Mouse (Mus musculus): ENCODE results near the gene Spdef.

The Spdef gene

DNA sequence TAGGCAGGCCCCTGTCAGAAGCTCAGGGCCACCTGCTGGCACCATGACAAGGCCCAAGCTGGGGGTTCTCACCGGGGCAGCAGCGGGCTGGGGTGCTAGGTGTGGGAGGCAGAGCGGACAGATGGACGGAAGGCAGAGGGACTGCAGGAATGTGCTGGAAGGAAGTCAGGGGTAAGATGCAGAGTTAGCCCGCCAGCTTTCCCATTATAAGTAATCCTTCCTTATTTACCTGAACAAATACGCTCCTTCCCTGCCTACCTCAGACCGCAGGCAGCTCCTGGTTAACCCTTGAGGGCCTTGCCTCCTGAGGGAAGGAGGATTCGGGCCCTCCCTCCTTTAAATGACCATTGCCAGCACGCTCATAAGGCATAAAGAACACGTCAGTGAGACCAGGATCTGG, at the start of gene Spdef:
TSS of gene Spdef (minus strand) at position 186 of the 400 bp plus-strand sequence.
- DNase-seq: no peak

DNA sequence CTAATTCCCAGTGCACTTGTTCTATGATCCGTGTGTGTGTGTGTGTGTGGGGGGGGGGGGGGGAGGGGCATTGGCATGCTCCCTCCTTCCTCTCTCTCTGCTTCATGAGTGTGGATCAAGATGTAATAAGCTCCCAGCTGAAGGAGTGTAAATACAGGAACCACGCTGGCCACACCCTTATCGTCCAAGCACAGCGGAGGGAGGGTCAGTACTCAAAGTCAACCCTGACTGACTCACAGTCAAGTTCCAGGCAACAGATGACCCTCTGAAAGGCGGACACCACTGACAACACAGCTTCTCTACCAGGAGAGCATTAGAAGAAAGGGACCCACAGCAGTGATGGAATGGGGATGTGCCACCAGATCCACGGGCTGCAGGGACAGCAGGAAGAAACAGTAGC, 49.1 kb upstream of the Spdef start:
- no peak for DNase-seq

DNA sequence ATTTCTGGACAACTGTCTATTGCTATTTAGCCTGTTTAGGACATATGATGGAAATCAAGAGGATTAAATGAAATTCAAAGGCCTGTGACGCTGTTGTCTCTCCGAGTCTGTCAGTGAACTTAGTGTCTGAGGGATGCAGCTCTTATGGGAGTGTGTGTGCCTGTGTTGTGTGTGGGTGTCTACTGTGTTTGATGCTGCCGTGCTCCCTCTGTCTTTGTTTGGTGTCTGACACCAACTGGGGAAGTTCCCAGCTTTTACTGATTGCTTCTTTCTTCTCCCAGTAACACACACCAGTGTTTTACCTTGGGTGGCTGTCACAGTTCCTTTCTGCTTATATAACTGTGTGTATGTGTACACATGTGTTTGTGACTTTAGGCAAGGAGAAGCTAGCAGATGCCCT, 45.4 kb upstream of the Spdef start:
- DNase-seq: no peak

DNA sequence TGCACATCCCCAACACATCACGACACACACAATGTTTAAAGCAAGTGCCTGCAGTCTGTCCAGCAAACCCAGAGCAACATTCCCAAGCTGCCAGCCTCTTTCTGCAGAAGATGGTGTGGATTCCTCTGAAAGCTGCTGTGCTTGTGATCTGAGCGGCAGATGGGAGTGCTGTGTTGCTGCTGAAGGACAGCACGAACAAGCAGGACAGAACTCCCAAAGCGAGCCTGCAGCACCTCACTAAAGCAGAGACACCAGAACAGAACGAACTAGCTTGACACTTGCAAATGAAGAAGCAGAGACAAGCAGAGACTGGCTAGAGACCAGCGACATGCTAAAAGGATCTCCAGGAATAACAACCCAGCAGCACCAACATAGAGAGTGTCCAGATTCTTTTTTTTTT, 42.9 kb upstream of the Spdef start:
- DNase-seq: no peak

DNA sequence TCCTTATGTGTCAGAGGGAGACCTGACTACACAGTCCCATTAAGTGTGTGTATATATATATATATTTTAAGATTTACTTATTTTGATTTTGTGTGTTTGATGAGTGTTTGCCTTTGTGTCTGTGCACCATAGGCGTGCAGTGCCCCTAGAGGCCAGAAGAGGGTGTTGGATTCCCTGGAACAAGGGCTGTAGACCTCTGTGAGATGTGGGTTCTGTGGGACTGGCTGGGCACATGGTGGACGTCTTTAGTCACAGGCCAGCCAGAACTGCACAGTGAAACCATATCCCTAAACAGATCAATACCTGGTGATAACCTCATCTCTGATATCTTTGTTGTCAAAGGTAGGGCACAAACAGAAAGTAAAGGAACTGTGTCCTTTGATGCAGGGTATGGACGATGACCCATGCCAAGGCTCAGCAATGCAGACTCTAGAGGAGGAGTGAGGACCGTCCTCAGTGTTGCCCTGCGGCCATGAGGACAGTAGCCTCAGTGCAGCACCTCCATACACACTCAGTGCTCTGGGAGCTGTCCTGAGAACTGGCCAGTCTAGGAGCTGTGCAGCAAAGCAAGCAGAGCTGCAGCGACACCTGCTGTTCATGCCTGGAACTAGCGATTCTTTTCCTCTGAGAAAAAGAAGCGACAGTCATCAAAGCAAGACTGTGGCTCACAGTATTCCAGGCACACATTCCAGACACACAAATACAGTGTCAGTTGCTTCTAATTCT, 40.2 kb upstream of the Spdef start:
- DNase-seq: peak; percentile 88

DNA sequence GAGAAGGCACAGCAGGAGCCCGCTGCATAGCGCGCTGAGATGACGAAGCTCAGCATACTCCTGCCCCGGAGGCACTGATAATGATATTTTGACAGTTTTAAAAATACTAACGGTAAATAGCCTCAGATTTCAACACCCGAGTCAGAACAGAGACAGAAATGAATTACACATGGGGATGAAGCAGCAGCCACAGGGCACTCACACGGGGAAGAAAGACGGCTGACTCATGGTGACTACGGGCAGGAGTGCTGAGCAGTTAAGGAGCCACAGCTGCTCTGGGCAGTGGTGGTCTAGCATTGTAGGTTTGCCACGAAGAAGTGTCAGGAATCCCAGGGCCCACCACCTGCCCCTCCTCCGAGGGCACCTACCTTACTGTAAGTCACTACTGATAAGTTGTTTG, 38.8 kb upstream of the Spdef start:
- DNase-seq: no peak

DNA sequence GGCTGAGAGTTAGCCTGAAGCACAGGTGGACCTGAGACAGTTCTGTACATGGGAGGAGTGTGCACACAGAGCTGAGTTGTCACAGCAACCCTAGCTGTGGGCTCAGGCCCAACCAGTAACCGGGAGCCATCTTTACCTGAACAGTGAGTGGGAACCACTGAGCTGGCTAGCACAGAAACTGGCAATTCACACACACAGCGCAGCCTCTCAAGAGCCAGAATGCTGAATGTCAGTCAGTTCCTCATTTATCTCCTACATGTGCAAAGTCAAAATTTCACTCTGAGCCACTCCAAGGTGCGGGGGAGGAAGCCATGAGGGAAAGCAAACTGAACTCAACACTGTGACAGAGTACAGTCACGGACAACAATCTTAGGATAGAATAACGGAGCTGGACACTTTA, 38.4 kb upstream of the Spdef start:
- DNase-seq: no peak

DNA sequence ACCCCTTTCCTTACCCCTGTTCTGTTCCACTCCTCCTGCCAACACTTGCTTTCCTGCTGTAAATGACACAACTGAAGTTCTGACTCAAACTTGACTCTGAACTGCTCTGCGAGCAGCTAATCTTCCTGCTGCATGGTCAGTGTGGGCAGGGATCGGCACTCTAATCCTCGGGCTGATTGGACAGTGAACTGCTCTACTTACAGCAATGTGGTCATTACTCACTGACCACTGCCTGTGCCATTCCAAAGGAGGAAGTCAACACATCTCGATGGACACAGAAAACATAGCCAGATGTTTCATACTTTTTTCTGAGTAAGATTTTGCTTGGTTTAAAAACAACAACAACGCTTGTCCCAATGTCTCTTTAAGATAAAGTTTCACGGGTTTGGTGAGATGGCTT, 36.3 kb upstream of the Spdef start:
- no peak for DNase-seq

DNA sequence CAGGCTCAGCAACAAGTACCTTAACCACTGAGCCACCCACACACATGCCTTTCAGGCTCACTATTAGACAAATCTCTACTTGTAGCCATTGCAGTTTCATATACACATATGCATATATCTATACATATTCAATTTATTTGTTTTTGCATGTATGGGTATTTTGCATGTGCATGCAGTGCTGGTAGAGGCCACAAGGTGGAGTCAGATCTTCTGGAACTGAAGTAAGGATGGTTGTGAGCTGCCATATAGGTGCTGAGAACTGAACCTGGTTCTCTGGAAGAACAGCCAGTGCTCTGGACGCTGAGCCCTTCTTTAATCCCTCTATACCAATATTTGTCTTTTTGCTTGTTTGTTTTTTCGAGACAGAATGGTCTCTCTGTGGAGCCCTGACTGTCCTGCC, 35.7 kb upstream of the Spdef start:
- DNase-seq: no peak

DNA sequence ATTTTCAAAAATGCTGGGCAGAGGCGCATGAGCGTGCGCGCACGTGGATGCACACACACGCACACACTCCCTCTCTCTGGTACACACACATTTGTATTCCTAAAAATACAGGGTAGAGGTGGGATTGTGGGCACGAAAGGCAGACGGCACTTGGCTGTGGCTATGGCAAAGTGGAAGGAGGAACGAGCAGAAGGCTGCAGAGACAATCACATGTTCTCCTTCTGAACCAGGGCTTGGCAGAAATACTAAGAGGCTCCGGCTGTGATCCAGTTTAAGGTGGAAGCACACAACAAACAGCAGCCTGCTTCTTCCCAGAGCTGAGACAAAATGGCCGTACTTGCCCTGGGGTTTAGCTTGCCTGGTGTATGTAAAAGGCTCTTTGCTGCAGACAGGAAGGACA, 34.1 kb upstream of the Spdef start:
- DNase-seq: no peak

DNA sequence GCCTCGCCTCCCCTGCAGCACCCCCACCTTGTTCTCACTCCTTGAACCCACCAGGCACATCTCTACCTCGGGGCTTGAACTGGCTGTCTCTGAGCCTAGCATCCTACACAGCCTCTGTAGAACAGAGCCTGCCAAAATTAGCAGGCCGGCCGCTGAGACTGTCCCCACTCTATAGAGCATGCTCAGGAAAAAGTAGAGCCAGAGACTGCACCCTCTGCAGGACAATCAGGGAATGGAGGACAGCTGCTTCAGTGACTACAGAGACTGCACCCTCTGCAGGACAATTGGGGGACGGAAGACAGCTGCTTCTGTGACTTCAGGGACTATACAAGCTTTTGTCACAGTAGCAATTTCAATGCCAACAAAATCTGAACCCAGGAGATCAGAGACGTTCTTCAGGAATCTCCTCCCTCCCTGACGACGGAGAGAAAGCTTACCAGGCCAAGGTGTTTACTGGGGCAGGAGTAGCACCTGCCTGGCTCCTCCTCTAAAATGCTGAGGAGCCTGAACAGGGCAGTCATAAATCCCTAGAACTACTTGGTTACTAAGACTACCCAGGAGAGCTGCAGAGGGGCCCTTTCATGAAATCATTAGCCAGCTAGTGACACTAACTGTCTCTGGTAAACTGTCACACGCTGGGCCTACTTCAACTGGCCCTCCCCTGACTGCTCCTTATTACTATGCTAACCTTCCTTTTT, 33.0 kb upstream of the Spdef start:
- peak; percentile 97 for DNase-seq

DNA sequence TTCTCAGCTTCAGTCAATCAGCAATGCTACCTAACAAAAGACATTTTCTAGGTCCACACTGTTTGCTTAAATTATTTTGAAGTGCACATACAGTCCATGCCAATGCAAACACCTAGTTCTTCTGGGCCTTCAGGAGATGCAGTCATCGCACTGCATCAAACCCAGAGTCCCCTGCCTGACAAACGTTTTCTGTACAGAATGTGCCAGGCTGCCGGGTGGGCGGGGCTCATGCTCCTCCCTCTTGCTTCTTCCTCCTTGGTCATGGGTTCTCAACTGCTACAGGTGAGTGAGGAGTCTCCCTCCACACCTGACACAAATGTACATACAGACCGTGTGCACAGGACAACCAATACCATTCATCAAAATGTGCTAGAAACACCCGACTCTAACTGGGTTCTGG, 31.4 kb upstream of the Spdef start:
- no peak for DNase-seq

DNA sequence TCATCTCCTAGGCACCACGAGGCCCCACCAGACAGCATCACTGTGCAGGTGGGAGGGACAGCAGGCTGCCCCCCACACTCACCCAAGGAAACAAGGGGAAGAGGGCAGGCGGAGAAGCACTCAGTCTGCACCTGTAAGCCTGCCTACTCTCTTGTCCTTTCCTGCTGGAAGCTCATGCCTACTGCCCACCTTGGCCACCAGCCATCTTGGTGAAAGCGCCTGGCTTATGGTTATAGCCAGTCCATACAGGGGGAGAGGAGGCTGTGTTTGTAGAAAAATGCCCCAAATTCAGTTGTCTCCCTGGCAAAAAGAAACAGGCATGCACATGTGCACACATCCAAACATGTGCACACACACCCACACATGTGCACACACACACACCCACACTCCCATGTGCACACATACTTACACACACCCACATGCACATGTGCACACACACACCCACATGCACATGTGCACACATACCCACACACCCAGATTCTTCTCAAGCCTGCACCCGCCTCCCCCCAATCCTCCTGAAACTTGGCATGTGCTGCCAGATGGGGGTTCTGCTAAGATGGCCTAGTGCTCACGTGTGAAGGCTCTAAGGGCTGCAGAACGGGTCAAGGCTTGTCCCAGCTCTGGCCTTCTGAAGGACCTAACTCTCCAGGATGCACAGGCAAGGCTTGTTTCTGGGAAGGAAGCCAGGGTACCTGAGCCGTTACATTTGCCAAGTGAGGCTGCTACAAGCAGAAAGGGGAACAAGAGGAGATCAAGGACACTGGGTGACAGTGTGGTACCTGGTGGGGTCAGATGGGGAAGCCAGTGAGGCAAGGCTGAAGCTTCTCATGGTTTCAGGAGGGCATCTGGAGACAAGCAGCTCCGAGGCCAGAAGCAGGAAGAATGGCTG, 22.8 kb upstream of the Spdef start:
- peak; percentile 77 for DNase-seq

DNA sequence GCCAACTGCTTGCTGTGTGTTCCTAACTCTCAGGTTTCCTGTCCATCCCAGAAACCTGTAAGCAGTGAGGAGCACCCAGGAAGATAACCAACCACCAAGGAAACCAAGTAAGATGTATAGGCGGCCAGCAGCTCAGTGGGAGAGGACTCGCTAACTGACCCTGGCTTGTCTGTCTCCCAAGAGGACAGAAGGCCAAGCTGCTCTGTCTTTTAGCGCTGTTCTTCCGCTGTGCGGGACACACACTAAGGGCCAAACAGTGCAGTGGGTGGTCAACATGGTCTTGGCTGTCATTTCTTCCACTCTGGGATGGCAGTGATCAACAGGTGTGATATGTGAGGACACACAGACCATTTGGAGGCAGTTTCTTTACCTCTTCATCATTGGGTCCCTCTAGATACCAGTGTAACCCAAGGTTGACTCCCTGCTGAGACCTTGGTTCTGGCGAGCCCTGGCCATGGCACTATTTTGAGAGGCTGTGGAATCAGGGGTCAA, 21.7 kb upstream of the Spdef start:
- no peak for DNase-seq

DNA sequence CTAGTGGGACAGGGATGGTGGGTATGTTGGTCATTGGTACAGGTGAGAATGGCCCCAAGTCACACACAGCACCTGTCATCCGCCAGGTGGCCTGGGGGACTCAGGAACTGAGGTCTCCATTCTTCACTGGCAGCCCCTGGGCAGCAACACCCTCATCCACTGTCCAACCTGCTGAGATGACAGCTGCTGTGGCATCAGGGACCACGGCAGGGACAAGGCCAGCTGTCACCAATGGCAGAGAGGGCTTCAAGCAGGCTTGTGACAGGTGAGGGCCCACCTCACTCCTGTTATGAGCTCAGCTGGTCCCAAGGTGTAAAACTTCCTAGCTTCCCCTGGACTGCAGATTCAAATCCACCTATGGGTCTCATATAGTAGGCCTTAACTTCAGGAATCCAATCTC, 19.4 kb upstream of the Spdef start:
- DNase-seq: no peak

DNA sequence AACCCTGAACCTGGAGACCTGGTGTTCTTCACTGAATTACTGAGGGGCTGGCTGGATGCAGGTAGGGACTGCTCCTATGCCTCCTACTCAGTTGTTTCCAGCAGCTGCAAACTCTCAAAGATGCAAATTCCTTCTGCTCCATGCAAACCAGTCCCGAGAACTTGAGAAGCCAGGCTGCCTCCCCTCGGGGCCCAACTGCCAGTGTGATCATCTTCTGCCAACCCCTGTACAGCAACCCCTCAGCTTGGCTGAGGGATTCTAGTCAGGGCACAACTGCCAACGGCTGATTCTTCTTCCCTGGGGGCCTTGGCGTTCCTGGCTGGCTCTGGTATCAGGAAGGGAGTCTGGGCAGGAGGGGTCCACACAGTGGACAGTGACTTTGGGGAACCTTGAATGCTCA, 17.7 kb upstream of the Spdef start:
- no peak for DNase-seq

DNA sequence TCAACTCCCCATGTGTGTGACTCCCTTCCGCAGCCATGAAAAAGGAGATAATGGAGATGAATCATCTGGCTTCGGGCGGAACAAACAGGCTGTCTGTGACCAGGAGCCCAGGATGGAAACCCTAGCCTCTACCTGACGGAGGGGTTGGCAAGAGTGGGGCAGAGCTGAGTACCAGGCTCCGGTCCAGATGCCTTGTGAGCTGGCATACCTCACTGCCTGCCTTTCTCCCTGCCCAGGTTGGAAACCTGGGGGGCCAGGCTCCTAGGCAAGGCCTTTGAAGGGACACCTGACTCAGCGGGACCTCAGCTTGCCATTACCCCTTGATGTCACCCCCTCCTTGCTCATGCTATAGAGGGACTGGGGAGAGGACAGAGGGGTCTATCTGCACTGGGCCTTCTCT, 12.2 kb upstream of the Spdef start:
- peak; percentile 64 for DNase-seq

DNA sequence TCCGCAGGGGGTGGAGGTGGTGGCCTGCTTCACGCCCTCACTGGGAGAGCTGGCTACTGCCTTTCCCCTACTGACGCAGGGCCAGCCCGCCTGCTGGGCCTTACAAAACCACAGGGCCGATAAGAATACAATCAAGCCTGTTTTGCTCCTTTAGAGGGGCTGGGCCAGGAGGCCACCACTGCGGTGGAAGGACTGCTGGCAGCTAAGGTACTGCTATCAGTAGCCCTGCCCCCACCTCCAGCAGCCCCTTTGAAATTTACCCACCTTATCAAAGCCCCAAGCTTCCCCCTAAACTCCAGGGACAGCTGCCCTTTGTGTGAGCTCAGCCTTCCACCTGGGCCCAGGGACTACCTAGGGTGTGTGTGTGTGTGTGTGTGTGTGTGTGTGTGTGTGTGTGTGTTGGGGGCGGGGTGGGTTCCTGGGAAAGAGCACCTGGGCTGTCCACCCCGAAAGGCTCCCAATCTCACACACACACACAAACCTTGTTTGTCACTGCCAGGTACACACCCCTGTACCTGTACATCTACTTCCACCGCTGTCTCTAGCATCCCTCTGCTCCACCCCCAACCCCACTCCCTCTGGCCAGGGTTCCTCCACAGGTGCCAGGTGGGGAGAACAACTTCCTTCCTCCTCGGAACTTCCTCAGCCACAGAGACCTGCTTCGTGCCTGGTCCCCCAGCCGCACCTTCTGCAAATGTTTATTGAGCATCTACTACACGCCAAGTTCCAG, 5.8 kb upstream of the Spdef start:
- no peak for DNase-seq

DNA sequence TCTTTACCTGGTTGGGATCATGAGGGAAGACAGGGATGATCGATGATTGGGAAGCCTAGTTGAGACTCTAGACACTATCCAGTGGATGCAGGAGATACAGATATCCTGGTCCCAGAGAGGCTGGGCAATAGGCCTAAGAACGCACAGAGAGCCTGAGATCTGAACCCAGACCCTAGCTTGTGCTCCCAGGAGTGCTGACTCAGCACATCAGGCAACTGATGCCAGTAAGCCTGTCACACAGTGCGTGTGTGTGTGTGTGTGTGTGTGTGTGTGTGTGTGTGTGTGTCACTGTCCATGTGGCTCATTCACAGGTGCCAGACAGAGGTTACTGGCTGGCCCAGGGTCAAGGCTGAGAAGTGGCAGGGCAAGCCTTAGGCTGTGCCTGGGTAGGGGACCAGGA, 3.9 kb upstream of the Spdef start:
- DNase-seq: no peak

DNA sequence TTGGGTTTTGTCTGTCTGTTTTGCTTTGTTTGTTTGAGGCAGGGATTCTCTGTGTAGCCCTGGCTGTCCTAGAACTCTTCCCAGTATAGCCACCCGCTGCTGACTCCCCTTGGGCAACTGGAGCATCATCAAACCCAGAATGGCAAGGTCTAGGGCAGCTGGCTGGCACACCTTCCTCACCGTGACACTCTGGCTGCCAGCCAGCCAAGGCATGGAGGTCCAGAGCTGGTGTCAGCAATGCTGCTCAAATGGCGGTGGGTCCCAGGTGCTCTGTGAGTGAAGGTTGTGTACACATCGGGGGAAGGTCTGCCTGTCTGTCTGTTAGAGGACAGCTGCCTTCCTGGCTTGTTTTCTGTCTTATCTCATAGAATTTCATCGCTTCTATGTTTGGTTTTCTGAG, 3.4 kb upstream of the Spdef start:
- DNase-seq: no peak

DNA sequence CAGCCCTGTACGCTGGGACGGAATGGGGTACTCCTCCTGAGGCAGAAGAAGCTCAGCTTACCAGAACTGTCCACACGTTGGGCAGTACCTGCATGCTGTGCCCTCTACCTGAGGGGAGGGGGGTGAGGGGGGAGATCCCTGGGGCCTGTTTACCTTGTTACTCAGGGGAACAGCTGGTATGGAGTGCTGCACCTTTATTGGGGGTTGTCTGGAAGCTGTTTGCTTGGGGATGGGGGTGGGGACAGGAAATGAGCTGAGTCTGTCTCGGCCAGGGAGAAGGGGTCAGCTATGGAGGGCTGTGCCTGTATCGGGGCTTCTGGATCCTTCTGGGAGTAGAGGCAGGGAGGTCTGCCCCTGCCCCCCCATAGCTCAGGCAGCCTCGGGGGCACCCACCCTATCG, 2.2 kb downstream of the Spdef start:
- no peak for DNase-seq

DNA sequence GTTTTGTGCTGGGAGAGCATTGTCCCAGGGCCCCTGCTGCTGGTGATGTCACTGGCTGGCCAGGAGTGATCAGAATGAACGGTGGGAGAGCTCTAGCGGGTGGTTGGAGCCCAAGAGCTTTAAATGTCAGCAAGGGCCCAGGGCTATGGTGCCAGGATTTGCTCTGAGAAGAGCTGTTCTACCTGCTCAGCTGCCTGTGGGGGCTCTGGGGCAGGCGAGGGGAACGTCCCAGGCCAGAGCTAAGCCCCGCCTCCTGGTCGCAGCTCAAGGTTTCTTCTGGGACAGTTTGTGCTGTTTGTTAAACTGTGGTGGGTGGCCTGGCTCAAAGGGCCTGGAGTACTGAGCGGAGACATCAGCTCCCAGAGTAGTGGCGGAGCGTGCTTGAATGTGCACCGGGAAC, 3.3 kb downstream of the Spdef start:
- no peak for DNase-seq

DNA sequence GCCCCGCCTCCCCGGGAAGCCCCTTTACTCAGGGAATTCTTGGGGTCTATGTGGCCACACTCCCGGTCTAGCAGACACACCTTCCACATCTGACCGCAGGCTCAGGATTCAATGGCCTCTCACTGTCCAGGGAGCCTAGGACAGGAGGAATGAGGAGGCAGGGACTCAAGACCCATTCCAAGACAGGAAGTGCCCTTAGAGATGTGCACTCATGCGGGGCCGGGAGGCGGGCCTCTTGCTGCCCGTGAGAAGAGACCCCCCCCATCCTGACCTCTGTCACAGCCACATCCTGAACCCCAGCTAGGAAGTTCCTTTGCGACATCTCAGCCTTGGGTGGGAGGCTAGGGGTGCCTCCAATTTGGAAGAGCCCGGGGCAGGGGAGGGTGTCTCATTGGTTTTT, 3.7 kb downstream of the Spdef start:
- DNase-seq: no peak

Measured in cerebellum, adult 9-10 months (tissue).